Mouse (Mus musculus) bone marrow macrophage, adult 2 months (primary cell): ENCODE measurements at regions not wholly inside any gene's neighbourhood (a gene's known extent, or its start where the extent isn't known, plus 50 kb on each side); places are given as distances from the start of the nearest gene placed in this dataset.

Experiments
- H3K27ac ChIP-seq: 2 replicates; pipeline ENCODE4 v1.5.1; 2012; ENCODE audit warnings: low read depth, low read length; ENCODE audit not compliant: insufficient read depth
- H3K4me1 ChIP-seq: 2 replicates; pipeline ENCODE4 v1.6.1; 2012; ENCODE audit warnings: low read length; ENCODE audit not compliant: control insufficient read depth, insufficient read depth
- H3K4me3 ChIP-seq: 2 replicates; pipeline ENCODE4 v1.5.1; 2012; ENCODE audit warnings: mild to moderate bottlenecking, low read length, moderate library complexity; ENCODE audit not compliant: insufficient read depth
- CTCF ChIP-seq: IDR thresholded peaks from 2 replicates; pipeline ENCODE4 v1.5.1; 2012; ENCODE audit warnings: low read depth, mild to moderate bottlenecking, low read length, moderate library complexity
- POLR2A ChIP-seq: IDR thresholded peaks from 2 replicates; pipeline ENCODE4 v1.6.1; 2012; ENCODE audit warnings: mild to moderate bottlenecking, low read depth, low read length, borderline replicate concordance

DNA sequence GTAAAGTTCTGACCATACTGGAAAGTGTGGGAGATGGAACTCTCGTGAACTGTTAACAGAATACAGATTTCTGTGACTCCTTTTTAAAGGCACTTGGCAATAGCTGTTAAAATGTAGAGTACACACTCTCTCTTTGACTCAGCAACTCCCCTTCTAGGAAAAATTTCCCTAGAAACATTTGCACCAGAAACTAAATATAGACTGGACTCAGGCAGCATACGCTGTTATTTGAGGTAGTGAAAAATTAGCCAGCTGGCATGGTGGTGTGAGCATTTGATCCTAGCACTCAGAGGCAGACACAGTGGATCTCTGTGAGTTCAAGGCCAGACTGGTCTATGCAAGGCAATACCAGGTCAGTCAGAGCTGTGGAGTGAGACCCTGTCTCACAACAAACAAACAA is 215.5 kb upstream of the Amigo2 start:
- Histone ChIP-seq H3K4me3 (no peak overlapping the region), H3K4me1 (no peaks in the 10 kb centered on the region), H3K27ac (no peak overlapping the region)
- no peak for TF ChIP-seq POLR2A
- no peak for TF ChIP-seq CTCF

DNA sequence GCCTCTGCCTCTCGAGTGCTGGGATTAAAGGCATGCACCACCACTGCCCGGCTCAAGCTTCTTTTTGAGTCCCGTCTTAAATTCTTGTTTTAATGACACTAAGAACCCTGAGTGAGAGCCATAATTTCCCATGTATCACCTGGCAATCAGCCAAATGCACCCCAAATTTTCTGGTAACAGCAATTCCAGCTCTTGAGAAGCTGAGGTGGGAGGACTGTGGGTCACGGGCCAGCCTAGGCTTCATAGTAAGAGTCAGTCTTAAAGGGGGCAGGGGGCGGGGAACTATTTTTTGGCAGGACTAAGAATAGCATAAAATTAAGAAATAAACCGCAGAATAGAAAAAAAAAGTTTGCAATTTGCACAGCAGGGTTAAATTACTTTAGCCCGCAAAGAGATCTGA is 214.9 kb upstream of the Amigo2 start:
- Histone ChIP-seq H3K4me3 (no peak overlapping the region), H3K27ac (no peak overlapping the region), H3K4me1 (no peaks in the 10 kb centered on the region)
- TF ChIP-seq CTCF, result no peak
- TF ChIP-seq POLR2A, result no peak

DNA sequence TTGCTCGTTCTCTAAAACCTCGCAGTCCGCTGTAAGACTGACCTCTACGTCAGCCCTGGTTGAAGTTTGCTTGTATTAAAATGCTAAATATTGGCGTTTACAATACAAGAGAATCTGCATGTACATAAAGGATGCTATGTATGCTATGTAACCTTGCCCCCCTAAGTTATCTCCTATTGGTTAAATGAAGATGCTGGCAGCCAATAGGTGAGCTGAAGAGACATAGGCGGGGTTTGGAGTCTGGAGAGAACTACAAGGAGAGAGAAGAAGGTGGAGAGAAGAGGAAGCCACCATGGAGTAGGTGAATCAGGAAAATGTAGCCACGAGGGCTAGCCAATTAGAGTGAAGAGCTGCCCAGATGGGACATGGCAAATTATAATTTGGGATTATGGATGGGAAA is 214.0 kb upstream of the Amigo2 start:
- Histone ChIP-seq H3K4me3 (no peak overlapping the region), H3K4me1 (no peaks in the 10 kb centered on the region), H3K27ac (no peak overlapping the region)
- no peak for TF ChIP-seq CTCF

DNA sequence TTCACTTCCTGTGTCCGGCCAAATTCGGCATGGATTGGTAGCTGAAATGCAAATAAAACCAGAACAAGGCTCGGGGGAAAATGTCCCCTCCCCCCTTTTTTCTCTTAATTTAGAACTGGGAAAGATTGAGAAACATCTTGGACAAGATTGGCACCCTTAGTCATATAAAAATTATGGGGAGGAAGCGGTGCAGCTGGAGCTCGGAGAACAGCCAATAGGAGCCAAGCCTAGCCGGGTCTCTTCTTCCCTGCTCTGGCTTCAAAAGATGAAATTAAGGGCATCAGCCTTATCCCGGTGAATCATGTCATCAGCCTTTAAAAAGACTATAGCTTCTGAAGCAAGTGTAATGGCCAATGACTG is 213.3 kb upstream of the Amigo2 start:
- H3K27ac ChIP-seq, result no peak overlapping the region
- no peaks in the 10 kb centered on the region for H3K4me1 ChIP-seq
- TF ChIP-seq POLR2A, result no peak
- no peak for TF ChIP-seq CTCF
- H3K4me3 ChIP-seq, result no peak overlapping the region

DNA sequence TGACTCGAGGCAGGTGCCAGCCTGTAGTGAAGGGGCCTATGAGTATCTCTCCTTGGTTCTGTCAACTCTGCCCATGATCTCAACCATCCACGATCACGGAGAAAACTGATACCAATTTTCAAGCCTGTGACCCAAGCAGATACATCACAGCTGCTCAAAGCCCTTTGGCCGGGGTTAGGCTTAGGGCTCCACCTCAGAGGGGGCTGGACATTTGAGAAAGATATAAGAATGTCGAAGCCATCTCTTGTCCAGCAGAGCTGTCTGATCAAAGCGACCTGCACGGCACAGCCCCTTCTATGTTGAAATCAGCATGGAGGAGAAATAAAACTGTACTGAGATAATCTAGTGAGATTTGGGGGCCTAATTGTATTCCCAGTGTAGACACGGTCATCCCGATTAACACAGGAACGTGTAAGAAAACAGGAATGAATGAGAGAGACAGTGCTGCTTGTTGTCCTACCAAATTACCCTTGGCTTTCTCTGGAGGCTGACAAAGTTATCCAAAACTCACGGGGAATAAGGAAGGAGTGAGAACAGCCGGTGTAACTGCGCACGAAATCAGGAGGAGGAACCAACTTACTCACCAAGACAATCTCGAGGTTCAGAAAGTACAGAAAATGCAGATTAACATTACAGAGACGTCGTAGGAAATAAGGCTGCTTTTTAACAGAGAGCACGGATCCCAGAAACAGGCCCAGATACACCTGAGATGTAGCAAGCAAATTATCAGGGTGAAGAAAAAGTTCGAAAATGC is 212.7 kb upstream of the Amigo2 start:
- H3K27ac ChIP-seq, result no peak overlapping the region
- no peaks in the 10 kb centered on the region for H3K4me1 ChIP-seq
- no peak for TF ChIP-seq CTCF
- no peak for TF ChIP-seq POLR2A
- H3K4me3 ChIP-seq, result no peak overlapping the region

DNA sequence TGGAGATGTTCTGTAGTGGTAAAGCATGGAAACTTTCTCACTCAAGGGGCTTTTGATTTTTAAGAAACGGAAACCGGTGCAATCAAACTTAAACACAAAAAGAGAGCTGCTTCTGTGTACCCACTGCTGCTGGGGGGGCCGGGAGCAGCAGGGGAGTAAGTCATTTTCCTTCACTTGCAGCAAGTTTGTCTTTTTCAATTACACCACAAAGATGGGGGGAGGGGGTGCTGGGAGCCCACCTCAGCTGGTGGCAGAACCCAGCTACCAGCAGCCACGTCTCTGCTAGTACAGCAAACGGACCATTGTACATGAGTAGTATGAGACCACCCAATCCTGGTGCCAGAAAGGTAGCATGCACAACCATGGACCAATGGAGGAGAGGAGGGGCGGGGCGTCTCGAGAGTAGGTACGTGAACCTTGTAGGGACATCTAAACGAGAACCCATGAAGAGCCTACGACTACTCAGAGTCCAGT is 211.7 kb upstream of the Amigo2 start:
- no peak overlapping the region for H3K27ac ChIP-seq
- TF ChIP-seq POLR2A, result no peak
- no peak for TF ChIP-seq CTCF
- no peaks in the 10 kb centered on the region for H3K4me1 ChIP-seq

DNA sequence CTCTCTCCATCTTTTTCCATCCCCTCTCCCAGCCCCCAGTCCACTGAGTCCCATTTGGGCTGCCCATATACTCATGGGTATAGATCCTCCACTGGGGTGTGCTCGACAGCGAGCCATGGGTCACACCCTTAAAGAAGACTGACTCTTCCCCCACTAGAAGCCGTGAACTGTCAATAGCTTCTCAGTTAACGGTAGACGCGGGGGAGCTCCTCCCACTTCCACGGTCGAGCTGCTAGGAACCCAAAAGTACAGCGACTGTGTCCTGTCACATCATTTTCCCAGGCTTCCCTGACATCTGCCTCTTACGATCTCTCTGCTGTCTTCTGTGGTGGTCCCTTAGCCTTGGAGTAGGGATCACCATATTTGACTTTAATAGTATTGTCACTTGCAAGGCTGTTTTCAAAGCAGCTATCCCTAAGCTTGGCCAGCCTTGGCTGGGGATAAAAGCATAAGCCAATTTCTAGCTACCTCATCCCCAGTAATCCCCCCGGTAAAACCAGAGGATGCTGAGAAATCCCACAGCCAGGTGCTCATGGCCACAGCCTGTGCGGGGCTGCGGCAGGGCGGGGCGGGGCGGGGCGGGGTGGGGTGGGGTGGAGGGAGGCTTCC is 211.2 kb upstream of the Amigo2 start:
- no peak overlapping the region for H3K27ac ChIP-seq
- no peak for TF ChIP-seq CTCF
- TF ChIP-seq POLR2A, result no peak
- no peaks in the 10 kb centered on the region for H3K4me1 ChIP-seq
- no peak overlapping the region for H3K4me3 ChIP-seq

More for the DNA sequence above, 211.7 kb upstream of the Amigo2 start:
- H3K4me3 ChIP-seq, result no peak overlapping the region

DNA sequence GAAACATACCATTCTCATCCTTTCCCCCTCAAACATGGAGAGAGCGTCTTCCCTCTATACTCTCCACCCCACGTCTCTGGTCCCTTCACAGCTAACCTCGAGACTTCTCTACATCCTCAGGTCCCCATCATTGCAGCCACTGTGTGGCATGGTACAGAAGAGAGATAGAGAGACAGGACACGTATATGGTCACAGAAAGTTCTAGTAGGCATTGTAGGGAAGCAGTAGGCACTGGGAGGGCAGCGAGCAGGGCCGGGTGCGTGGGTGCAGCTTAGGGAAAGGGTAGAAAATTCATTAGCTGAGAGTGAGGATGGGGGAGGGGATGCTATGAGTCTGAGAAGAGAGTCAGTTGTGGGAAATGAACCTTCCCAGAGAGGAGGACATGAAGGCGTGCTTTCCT is 210.4 kb upstream of the Amigo2 start:
- Histone ChIP-seq H3K27ac (no peak overlapping the region), H3K4me3 (no peak overlapping the region), H3K4me1 (no peaks in the 10 kb centered on the region)
- no peak for TF ChIP-seq POLR2A
- no peak for TF ChIP-seq CTCF

DNA sequence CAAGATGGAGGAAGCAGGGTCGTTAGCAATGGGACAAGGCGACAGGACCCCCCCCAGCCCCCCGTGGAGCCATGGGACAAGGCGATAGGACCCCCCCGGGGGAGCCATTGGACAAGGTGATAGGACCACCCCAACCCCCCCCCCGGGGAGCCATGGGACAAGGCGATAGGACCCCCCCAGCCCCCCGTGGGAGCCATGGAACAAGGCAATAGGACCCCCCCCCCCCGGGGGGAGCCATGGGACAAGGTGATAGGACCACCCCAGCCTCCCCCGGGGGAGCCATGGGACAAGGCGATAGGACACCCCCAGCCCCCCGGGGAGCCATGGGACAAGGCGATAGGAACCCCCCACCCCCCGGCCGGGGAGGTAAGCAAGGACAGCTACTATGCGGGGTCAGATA is 209.9 kb upstream of the Amigo2 start:
- H3K27ac ChIP-seq, result no peak overlapping the region

DNA sequence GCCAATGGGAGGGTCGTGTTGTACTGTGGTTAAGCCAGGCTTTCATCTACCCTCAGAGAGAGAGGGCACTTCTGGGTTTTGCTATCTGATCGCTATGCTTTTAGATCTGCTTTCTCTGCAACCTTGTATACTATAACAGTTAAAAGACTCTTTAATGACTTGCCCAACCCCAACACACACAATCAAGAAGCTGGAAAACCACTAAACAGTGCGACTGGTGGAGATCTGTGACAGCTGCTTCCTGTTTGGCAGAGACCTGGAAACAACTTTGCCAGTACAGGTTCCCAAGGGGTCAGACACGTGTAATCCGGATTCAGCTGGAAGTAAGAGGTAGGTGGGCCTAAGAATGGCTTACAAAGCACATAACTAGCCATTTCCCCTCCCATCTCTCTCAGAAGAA is 208.6 kb upstream of the Amigo2 start:
- Histone ChIP-seq H3K27ac (no peak overlapping the region), H3K4me3 (no peak overlapping the region), H3K4me1 (no peaks in the 10 kb centered on the region)
- no peak for TF ChIP-seq CTCF
- no peak for TF ChIP-seq POLR2A

More for the DNA sequence above, 209.9 kb upstream of the Amigo2 start:
- H3K4me1 ChIP-seq, result no peaks in the 10 kb centered on the region
- TF ChIP-seq CTCF (no peak), POLR2A (no peak)
- H3K4me3 ChIP-seq, result no peak overlapping the region

DNA sequence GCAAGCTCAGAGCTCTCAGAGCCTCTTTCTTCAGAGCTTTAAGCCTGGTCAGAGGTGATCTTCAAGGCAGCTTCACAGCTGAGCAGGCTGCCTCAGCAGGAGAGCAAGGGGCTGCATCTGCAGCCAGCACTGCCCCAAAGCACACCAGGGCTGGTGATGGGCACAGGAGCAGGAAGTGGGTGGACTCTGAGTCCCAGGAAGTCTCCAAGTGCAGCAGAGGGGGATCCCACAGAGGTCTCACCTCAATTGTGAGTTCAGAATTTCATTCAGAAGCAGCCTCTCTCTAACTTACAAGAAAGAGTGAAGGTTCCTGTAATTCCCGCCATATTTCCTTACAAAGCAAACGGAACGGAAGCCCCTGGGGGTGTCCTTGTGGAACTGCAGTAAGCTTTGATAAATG is 202.6 kb upstream of the Amigo2 start:
- TF ChIP-seq POLR2A, result no peak
- no peak for TF ChIP-seq CTCF
- H3K27ac ChIP-seq, result no peak overlapping the region
- H3K4me1 ChIP-seq, result 0 out of 2 replicates have a peak, but pooled peaks cover 4% of the 10 kb centered on the region
- H3K4me3 ChIP-seq, result no peak overlapping the region
